Mouse (Mus musculus): ENCODE data around the gene Col4a4.

Col4a4 gene

GRCm38 (mm10) chr1:82412085-82412484 lies 174.6 kb downstream of the Col4a4 start:
- DNase-seq (ENCODE audit: low spot score), result no peak

DNA sequence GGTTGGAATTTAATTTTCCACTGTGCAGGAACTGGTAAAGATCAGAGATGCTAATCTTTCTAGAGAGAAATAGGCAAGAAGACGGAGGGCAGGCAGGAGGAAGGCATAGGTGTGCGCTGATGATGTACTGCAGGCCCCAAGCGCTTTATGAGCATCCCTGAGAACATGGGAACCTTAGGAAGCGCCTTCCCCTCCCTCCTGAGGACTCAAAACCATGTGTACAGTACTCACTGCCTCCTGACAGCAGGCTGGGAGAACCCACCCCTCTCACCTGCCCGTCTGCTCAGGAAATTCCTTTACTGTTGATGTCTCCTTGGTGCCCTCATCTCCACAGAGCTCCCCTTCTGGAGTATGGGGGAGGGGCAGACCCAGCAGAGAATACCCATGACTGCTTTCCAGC lies 175.1 kb downstream of the Col4a4 start:
- DNase-seq (ENCODE audit: low spot score), result no peak

- DNase-seq (ENCODE audit: low spot score), result no peak
Measured at GRCm38 (mm10) chr1:82410548-82410947, 176.1 kb downstream of the Col4a4 start.

- DNase-seq (ENCODE audit: low spot score), result no peak
Measured at GRCm38 (mm10) chr1:82409271-82409670, 177.4 kb downstream of the Col4a4 start.

- DNase-seq (ENCODE audit: low spot score), result no peak
Measured at GRCm38 (mm10) chr1:82407786-82408185, 178.9 kb downstream of the Col4a4 start.

All from MN1 (cell line).